Mouse (Mus musculus) retina, adult 2 months (tissue): Measurements from ENCODE around the gene Meig1.
A peak's percentile ranks its signal among the peaks of the same experiment; 100 is the strongest.
"Not testable (repeated sequence)": the region's sequence is repeated elsewhere in the genome, so short reads cannot be mapped to it uniquely, and the experiment has no call there.

Experiments
- DNase-seq: peaks from one replicate; pipeline ENCODE4 v3.0.0-alpha.2; 2012; ENCODE audit warnings: low read depth, low spot score

The Meig1 gene

GRCm38 (mm10) chr2:3422548-3422947, at the start of gene Meig1:
TSS of gene Meig1 (minus strand) at chr2:3422648.
- no peak for DNase-seq

- no peak for DNase-seq
These were observed 34.1 kb upstream of the Meig1 start for GRCm38 (mm10) chr2:3456590-3456989.

- DNase-seq, result no peak
These were observed 30.6 kb upstream of the Meig1 start for GRCm38 (mm10) chr2:3453096-3453495.

- DNase-seq, result no peak
These were observed 27.0 kb upstream of the Meig1 start for GRCm38 (mm10) chr2:3449431-3449830.

DNA sequence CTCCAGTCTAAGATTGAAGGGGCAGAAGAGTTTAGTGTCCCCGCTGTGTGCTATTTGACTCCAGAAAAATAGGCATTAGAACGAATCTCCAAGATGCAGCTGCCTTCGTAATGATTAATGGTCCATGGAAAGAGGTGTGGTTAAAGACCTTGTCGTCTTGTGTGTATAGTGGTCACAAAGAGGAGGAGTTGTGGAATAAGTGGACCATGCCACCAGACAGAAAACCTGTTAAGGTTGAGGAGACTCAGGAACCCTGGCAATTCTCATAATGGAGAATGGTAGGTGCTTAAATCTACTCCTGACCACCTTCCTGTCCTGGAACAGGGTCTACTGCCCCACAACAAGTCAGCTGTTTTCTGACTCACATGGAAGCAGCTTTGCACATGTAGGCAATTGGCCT, 23.5 kb upstream of the Meig1 start:
- no peak for DNase-seq

- no peak for DNase-seq
These were observed 21.8 kb upstream of the Meig1 start for GRCm38 (mm10) chr2:3444206-3444605.

- DNase-seq, result no peak
These were observed 15.5 kb upstream of the Meig1 start for GRCm38 (mm10) chr2:3437956-3438355.

DNA sequence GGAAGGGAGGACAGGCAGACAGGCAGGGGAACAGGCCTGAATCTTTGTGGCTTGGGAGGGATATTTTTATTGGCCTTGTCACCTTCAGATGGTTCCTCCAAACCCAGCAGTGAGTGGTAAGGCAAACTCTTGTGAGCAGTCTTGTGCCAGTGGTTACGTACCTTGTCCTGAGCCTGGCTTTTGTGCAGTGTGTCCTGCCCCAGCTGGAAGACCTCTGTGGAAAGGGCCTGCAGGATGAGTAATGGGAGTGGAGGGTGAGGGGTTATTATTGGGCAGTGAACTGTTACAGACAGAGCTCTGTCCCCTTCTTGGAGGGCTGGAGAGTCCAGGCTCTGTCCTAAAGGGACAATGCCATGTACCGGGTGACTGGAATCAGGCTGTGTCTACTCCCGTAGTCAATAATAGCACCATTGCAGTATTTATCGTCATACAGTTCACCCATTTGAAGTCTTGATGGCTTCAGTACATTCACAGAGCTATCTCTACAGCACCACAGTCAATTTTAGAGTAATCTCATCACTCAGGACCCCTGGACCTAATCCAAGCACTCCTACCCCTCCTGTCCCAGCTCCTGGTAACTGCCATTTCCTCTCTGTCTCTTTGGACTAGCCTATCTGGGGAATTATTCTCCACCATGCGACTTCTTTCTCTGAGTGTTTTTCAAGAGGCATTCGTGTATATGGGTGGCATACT, 13.1 kb upstream of the Meig1 start:
- no peak for DNase-seq

DNA sequence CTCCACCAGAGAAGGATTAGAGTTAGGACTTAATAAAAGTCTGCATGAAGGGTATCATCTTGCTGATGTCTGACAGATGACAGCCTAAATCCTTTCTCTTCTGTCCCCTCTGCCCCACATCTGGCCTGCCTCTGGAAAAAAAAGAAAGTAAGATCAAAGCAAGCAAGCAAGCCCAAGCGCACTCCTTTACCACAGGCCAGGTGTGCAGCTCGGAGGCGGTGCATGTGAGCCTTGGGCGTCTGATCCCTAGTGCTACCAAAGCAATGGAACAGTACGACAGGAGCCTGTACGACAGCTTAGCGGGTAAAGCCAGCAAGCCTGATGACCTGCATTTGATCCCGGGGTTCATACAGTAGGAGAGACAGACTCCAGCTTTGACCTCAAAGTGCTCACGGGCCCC, 8.5 kb upstream of the Meig1 start:
- DNase-seq, result no peak

DNA sequence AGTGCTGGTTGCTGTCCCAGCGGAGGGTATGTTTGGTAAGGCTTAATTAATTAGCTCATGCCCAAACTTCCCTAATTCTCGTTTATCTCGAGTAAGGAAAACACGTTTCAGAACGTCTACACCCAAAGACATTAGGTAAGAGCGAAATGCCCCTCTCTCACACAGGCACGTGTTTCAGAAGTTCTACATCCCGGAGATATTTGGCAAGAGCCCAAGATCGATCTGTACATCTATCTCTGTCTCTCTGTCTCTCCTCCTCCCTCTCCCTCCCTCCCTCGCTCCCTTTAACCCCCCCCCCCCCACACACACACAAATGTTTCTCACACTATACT, 2.1 kb upstream of the Meig1 start:
- DNase-seq, result no peak

- DNase-seq, result peak; percentile 71
These were observed 1.6 kb upstream of the Meig1 start, which contains the start of gene Dclre1c for GRCm38 (mm10) chr2:3423841-3424578. TSS of gene Dclre1c (plus strand) at chr2:3424131.

- no peak for DNase-seq
These were observed 2.3 kb downstream of the Meig1 start for GRCm38 (mm10) chr2:3420157-3420556.

DNA sequence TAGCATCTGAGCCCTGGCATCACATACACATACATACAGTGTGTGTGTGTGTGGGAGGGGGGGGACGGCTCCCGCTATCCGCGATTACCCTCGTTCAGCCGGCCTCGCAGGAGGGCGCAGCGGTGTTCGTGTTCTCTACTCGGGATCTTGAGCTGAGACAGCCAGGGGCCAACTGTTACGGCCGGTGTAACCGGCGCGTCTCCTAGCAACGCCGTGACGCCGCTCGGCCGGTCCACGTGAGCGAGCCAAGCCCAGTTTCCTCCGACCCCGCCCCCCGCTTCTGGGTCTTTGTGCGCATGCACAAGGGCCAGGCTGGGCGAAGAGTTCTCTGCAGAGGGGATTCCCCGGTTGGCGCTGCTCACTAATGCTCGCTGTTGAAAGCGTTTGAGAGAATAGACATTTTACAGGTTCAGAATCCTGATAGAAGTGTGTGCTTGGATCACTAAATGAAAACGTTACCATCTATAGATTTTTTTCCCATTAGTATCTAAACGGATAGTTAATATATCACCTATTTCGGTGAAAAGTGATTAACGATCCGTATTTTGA, 3.5 kb downstream of the Meig1 start:
- DNase-seq, result peak; percentile 91

DNA sequence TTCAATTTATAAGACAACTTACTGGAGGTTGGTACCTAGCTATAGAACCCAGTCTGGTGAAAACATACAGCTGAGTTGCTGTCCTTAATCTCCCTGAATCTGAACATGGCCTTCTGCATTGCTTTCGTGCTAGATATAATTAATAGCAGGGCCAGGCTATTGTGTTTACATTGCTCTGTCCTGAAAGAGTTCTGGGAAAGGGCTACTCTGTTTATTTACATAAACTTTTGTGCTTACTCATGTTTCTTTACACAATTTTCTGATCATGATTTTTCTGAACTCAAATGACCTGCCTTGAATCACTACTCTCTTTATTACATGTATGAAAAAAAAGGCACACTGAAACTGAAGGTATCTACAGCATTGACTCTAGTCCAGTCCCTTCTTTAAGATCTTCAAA, 6.8 kb downstream of the Meig1 start:
- DNase-seq, result no peak

- DNase-seq, result no peak
These were observed 8.2 kb downstream of the Meig1 start for GRCm38 (mm10) chr2:3414241-3414640.

DNA sequence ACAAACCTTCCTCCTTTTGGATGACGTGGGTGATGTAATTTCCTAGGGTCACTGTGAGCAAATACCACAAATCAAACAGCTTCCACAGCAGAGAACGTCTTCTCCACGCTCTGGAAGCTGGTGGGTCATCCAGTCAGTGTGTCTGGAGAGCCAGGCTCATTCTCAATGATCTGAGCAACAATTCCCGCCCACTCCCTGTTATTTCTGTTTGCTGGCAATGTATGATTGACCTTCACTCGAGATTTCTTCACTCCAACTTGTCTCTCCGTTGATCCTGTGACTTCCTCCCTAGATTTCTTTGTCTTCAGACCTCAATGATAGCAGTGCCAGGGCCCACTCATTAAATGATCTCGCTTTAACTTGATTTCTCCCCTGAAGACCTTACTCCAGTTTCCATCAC, 14.7 kb downstream of the Meig1 start:
- no peak for DNase-seq

DNA sequence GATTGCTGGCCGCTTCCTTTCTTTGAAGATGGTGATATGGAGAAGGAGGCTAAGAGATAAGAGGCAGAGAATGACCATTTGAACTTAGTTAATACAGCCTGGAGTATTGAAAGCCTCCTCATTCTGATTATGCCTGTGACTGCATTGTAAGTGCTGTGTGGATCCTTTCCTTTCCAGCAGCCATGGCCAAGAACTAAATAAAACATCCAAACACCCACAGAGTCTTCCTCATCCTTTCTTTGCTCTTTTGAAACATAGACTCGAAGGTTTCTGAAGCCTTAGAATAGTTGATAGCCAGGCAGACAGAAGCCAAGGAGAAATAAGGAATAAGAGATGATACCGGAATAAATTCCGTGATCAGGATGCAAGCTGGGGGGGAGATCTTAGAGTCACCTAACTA, 16.5 kb downstream of the Meig1 start:
- no peak for DNase-seq

DNA sequence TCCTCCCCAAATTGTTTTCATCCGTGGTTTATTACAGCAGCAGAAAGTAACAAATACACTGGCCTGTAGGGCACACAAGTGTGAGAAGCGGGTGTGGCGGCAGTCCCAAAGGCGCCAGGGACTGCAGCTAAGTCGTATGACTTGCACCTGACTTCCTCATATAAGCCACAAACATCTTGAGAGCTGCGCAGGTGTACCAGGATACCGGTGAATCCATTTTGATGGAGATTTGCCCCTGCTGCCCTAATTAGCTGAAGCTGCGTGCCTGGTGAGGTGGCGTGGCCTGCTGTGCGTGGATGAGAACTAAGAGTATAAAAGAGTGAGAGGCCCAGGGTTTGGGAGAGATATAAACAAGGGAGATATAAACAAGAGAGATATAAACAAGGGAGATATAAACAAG, 25.3 kb downstream of the Meig1 start, which contains the start of gene Olah:
TSS of gene Olah (minus strand) at position 101 of the 400 bp plus-strand sequence.
- not testable (repeated sequence) for DNase-seq

DNA sequence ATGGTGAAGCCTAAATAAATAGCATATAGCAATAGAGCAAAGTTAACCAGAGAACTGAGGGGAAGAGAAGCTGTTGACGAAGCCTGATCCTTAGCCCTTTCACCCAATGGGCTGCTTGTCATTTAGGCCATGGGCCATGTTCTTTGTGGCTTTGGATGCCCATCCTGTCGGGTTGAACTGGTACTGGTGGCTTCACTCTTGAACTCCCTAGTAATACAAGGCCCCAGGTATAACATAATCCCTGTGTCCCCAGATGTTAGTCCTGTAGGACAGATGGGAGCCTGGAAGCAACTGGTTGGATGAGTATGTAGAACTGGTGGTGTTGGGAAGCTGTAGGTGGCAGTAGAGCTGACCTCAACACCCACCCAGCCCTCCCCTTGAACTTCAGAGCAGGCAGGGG, 30.5 kb downstream of the Meig1 start:
- DNase-seq, result no peak

- no peak for DNase-seq
These were observed 35.2 kb downstream of the Meig1 start for GRCm38 (mm10) chr2:3387105-3387860.

DNA sequence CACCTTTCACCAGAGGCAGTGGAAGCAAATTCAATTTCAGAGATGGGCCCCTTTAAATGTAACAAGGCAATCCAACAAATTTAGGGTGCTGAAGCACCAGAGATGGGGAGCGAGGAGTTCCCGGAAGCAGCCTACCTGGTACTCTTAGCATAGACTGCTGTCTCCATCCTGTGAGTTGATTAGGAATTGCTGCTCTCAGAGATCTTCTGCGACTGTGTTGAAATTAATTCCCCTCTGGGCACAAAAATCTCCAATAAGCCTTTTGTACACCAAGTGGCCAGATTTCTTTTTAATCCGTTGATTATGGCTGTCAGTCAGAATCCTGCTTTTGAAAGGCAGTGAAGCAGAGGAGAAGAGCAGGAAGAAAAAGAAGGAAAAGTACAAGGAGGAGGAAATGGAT, 57.3 kb downstream of the Meig1 start:
- no peak for DNase-seq

GRCm38 (mm10) chr2:3361067-3361466, 61.4 kb downstream of the Meig1 start:
- no peak for DNase-seq
